Mouse (Mus musculus): ENCODE data around the gene Plod1.

GRCm38 (mm10) chr4:147879865-147880264 is 56.7 kb downstream of the Plod1 start:
- TF ChIP-seq POLR2A (IDR thresholded peaks at IDR 0.05; ENCODE audit: borderline replicate concordance, extremely low read depth, low read depth, low read length), result no peak
- TF ChIP-seq CTCF (IDR thresholded peaks at IDR 0.05; ENCODE audit: insufficient read depth, low read length), result no peak
